Mouse (Mus musculus): ENCODE measurements around the gene Rab7b.

GRCm38 (mm10) chr1:131641565-131641964 is 46.9 kb upstream of the Rab7b start:
- TF ChIP-seq CTCF (IDR thresholded peaks at IDR 0.05; ENCODE audit: extremely low read depth, insufficient read depth, insufficient read length, insufficient replicate concordance) = no peak
- no peak for TF ChIP-seq POLR2A (IDR thresholded peaks at IDR 0.05; ENCODE audit: low read depth, low read length)
